Mouse (Mus musculus) left cerebral cortex, adult 8-10 months (tissue): ENCODE measurements around the gene Mrtfb. TPM values are rescaled to one million over a fixed set of nuclear protein-coding genes. Genes with fewer than 3 reads are reported as not detected.
"Not testable (repeated sequence)": the region's sequence is repeated elsewhere in the genome, so short reads cannot be mapped to it uniquely, and the experiment has no call there.

Experiments used
- DNase-seq, 2 experiments: peaks; one replicate each; pipeline ENCODE4 v3.0.0; 2022; ENCODE audit warnings: low spot score in 2 of 2
- total RNA-seq, 4 experiments: library from RNA; stranded (reverse); gene quantifications; 2 replicates each; pipeline ENCODE4 v1.2.4; 2022

Mrtfb gene
- total RNA-seq, 4 experiments from 2014 or later: 168 to 192 (median 172) TPM

GRCm38 (mm10) chr16:13276258-13276657 is 20.0 kb downstream of the Mrtfb start:
- no peak for DNase-seq

- DNase-seq: no peak
Measured at GRCm38 (mm10) chr16:13276709-13277399, 20.6 kb downstream of the Mrtfb start.

GRCm38 (mm10) chr16:13286425-13286824 is 30.1 kb downstream of the Mrtfb start:
- DNase-seq: not testable (repeated sequence)

- DNase-seq: no peak
Measured at GRCm38 (mm10) chr16:13297860-13298259, 41.6 kb downstream of the Mrtfb start.

DNA sequence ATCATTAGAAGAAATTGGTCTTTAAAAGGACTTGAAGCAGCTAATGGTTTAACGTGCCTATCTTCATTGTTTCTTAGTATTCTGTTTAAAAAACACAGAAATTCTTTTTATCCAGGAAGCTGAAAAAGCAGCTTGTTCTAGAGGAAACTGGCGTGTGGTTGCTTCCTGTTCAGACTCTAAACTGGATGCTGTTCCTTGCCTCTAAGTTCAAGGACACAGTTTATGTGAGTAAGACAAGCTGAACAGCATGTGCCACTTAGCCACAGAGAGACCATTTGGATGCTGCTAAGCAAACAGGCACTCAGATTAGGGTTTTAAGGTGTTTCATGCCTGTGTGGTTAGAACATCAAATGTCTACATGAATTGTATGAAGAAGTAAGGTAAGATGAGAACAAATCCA is 42.7 kb downstream of the Mrtfb start:
- DNase-seq: no peak

DNA sequence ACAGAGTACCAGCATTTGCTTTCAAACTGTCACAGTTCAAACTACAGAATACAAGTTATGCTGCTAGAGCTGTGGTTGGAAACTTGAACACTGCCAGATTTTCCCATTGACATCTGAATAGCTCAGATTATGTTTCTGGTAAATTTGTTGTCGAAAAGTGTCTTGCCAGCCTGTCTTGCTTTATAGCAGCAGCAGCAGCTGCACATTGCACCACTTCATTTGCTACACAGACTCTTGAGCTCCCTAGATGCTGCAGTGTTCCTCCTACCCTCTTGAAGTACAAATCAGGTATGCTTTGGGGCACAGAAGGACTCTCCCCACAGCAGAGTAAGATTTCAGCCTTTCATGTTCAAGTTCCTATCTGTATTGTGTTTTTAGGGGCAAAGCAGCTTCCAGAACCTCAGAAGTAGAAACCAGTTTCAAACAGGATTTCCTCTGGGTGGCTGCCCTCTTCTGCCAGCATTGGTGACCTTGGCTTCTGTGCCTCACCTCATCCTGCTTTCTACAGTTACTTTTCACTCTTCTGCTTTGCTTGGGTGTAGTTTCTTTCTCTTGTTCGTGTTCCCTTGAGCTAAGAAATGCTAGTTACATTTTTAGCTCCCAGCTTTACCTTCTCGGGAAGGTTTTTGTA is 49.9 kb downstream of the Mrtfb start:
- DNase-seq: no peak

GRCm38 (mm10) chr16:13310096-13310683 is 53.9 kb downstream of the Mrtfb start:
- DNase-seq: no peak

DNA sequence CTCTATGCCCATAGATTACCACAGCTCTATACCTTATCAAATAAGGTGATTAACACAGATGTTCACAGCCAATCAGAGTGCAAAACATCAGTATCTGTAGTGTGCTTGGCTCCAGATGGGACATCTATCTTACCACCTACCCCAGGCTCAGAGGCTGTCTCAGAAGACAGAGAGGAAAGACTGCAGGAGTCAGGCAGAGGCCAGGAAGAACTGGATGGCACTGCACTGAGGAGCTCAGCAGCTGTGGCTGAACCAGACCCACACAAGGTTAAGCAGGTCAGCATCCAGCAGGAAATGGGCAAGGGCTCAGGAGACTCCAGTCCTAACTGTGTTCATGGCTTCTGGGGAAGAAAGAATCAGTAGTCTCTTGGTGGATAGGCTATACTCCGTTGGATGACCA is 55.1 kb downstream of the Mrtfb start:
- no peak for DNase-seq

- no peak for DNase-seq
Measured at GRCm38 (mm10) chr16:13313096-13313719, 56.9 kb downstream of the Mrtfb start.

DNA sequence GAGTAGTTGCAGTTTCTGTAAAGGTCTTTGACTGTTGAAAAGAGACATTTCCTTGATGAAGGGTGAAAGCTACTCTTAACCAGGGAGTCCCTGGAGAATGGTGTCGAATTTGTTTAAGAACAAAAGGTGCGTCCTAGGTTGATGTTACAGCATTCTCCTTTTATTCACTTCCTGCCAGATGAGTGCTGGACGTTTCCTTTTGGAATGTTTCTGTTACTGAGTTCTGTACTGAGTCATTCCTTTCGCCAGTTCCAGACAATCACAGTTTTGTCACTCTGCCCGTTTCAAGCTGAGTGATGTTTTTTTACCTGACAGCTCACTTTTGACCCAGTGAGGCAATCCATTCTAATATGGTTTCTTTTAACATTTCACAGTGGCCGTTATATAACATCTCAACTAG is 67.5 kb downstream of the Mrtfb start:
- no peak for DNase-seq

GRCm38 (mm10) chr16:13326622-13327021 is 70.3 kb downstream of the Mrtfb start:
- no peak for DNase-seq

- no peak for DNase-seq
Measured at GRCm38 (mm10) chr16:13328646-13329045, 72.4 kb downstream of the Mrtfb start.

DNA sequence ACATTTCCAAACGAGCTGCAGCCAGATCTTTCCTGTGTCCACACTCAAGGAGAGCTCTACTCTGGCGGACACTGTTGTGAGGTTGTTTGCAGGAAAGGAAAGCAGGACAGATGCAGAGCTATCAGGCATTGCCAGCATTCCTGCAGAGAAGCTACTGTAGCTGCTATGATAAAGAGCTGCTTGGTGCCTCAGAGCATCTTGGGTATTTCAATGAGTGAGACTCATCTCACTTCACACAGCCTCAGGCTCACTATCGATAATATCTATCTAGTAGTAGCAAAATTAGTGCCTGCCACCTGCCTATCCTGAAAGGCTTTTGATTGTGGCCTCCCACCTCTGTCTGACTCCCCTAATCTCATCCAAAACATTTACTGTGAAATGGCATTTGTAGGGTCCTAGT is 73.4 kb downstream of the Mrtfb start:
- no peak for DNase-seq

DNA sequence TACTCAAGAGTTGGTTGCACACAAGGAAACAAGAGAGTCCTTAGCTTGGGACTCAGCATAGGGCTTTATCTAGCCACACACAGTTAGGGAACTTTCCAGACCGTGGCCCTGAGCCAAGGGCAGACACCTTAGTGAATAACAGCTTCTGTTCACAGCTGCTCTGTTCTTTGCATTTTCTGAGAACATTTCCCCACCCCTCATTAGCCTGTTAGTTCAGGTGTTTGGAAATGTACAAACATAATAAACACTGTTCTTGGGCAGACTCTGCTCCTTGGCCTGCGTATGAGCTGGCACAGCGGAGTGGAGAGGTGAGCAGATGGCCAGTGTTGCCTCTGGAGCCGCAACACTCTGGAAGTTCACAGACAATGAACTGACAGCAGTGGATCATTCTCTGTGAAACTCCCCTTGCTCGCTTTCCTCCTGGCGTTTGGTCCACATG is 74.0 kb downstream of the Mrtfb start:
- no peak for DNase-seq

- DNase-seq: no peak
Measured at GRCm38 (mm10) chr16:13331898-13332297, 75.6 kb downstream of the Mrtfb start.

DNA sequence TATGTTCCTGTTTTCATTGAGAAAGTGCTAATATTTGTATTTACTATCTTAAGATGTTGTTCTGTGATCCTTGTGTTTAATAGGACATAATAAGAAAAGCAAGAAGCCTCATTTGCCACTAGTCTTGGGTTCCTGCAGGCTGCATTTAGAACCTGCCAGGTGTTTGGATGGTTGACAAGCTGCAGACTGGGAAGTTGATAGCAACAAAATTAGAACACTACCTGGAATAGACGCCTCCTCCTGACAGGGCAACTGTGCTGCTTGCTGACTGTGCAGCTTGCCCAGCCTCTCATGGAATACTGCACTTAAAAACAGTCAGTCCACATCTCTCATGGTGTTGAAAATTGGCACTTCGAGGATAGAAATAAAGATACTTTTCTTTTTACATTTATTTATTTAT is 76.3 kb downstream of the Mrtfb start:
- no peak for DNase-seq

DNA sequence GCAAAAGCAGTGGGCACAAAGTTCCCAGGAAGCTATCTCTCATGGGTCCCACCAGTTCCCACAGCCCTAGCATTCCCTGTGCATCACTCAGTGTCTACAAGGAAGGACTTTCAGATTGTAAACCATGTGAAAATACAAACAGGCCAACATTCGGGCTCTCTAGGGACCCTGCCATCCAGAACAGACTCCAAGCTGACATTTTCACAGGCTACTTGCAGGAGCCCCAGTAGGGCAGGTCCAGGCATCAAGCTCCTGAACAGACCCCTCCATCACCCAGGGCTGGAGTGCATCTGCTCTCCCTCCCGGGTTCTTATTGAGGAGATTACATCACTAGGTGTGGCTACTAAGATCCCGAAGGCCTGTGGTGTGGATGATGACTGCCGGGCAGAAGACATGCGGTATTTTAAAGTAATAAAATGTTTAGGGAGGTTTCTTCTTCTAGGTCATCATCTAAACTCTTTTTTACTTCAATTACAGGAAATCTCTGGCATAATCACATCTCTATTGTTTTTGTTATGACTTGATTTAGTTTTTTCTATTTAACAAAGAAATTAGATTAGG is 77.6 kb downstream of the Mrtfb start:
- DNase-seq: no peak

- DNase-seq: no peak
Measured at GRCm38 (mm10) chr16:13336503-13337230, 80.4 kb downstream of the Mrtfb start.

- DNase-seq: no peak
Measured at GRCm38 (mm10) chr16:13338094-13338493, 81.8 kb downstream of the Mrtfb start.

DNA sequence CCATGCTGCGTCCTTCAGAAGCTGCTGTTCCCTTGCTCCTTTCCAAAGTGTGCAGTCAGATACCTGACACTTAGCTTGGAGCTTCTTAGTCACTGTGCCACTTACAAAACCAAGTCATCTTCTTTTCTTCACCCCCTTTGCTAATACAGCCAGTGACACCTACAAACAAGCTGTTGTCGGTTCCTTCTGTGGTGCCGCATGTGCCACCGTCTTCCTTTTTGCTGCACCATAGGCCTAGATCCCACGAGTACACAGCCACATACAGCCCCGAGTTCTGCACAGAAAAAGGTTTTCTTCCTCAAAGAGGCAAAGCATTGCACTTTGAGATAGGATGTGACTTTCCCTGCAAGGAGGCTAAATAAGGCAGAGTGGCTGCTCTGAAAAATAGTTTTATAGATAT is 83.2 kb downstream of the Mrtfb start:
- DNase-seq: peak in 1 of 2 experiments; percentile 54

DNA sequence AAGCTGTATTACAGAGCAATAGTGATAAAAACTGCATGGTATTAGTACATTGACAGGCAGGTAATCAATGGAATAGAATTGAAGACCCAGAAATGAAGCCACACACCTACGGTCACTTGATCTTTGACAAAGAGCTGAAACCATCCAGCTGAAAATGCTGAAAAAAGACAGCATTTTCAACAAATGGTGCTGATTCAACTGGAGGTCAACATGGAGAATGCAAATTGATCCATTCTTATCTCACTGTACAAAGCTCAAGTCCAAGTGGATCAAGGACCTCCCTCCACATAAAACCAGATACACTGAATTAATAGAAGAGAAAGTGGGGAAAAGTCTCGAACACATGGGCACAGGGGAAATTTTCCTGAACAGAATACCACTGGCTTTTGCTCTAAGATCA is 89.5 kb downstream of the Mrtfb start:
- DNase-seq: not testable (repeated sequence)
